Mouse (Mus musculus): ENCODE measurements around the gene Sgk1. TPM values are rescaled to one million over a fixed set of nuclear protein-coding genes. Genes with fewer than 3 reads are reported as not detected.
A peak's percentile ranks its signal among the peaks of the same experiment; 100 is the strongest.

Gene Sgk1
- total RNA-seq, 2 experiments from 2014 or later: 158 to 195 TPM

DNA sequence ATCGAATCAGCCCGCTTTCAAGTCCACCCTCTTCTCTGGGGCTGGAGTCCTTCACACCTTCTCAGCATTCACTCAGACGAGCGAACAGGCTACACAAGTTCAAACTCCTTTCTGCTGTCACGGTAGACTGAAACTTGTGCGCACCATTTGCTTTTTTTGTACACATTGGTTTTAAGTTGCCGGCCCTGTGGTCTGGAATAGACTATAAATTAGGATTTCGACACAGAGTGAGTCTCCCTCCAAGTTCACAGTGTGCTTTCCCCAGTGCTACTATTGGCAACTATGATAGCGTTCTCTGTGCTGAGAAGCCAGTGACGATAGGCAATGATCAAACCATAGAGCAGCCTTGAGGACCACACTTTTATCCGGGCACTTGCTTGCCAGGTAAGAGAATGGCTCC lies 91.7 kb downstream of the Sgk1 start:
- DNase-seq: no peak

DNA sequence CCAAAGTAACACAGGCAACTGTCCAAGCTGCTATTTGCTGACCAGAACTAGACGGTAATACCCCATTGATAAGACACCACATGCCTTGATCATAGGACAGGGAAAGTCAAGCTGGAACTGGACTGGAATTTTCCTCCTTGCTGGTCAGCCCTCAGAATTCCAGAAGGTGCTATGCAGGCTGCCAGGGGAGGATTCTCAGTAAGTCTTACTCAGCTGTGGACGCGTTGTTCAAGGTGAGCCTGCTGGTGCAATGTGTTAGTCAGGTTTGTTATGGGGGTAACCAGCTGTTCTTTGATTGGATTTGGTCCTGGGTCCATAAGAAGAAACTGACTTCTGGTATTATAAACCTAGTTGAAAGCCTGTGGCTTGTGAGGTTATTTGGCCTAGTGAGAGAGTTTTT lies 92.8 kb downstream of the Sgk1 start:
- DNase-seq: no peak

DNA sequence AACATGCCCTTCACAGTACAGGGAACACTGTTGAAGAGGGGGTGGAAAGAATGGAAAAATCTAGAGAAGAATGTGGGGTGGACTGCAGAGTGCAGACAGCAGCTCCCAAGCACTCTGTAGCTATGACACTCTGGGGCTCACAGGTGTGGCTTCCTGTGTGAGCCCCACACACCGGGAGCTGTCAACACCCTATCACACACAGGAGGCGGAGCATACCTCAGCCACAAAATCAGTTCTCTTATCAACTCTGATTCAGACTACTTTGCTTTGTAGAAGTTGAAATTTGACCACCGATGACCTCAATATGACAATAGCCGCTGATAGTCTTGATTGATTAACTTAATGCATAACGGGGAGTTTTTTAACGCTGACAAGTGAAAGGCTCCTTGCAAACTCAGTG lies 93.4 kb downstream of the Sgk1 start:
- DNase-seq: no peak

DNA sequence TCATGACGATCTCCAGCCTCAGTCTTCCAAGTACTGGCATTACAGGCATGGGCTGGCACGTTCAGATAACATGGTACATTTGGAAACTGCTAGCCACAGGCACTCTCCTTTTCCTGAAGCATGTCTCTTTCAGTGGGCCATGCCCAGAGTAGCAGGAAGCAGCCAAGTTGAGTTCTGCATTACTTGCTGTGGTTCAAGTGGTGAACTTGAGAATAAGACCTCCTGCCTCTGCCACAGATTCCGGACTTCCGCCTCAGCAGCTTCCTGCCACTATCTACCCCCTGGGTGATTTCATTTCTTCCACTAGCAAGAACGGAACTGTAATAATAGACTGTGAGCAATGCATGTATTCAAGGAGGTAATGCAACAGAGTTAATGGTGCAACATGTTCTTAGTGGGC lies 94.3 kb downstream of the Sgk1 start:
- DNase-seq: no peak

DNA sequence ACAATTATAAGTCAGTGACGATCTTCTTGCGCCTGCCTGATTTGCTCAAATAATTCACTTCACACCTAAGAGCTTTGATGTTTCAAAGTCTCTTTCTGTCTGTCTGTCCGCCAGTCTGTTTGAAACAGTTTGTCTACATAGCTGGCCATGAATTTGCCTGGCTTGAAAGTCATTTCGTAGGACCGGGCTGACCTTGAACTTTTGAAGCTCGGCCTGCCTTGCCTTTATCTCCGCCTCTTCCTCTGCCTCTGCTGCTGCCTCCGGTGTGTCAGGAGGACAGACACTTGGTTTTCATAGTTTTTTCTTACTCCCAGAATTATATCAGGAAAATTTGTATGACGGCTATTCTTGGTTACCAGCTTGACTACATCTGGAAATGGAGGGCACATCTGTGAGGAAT lies 96.4 kb downstream of the Sgk1 start:
- no peak for DNase-seq

DNA sequence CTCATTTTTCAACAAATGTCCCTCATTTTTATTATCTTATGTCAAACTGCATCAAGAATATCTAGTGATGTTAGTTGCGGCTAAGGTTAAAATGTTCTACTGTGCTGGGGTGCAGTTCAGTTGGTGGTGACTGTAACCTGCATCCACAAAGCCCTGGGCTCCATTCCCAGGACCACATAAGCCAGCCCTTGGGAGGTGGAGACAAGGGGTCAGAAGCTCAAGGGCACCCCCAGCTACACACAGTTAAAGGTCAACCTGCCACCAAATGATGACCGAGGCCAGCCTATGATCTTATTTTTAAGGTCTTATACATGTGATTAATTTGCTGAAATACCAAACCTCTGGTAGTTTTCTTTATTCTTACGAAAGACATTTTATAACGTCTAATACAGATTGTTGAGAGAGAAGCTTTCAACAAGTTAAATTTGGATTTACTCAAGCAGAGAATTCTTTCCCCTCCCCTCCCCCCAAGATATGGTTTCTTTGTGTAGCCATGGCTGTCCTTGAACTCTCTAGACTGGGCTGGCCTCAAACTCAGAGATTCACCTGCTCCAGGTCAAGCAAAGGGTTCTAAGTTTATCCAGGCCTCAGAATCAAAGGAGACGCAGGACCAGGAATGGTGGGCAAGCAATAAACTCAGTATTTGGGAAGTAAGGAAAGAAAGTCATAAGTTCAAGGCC lies 97.4 kb downstream of the Sgk1 start:
- DNase-seq: no peak

DNA sequence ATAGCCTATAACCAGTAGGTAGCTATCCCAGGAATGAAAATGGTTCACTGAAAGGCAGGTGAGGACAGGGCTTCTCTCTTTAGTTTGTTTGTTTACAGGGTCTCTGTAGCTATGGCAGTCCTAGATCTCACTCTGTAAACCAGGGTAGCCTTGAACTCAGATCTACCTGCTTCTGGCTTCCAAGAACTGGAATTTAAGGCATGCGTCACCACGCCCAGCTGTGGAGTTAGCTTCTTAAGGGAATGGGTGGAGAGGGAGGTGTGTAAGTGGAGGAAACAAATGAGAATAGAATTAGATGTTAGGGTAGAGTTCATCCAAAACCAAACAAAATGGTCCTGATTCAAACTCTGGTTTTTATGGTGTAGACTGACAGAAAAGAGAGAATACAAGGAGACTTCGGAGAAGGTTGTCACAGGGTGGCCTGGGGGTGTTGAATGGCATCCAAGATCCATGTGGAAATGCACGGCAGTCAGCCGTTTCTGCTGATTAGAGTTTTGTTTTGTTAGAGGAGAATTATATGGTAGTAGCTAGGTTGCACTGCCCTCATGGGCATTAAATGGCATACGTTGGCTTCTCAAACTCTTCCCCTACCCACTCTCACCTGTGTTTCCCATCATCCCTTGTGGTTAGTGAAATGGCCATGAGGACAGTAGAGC lies 98.9 kb downstream of the Sgk1 start:
- no peak for DNase-seq

DNA sequence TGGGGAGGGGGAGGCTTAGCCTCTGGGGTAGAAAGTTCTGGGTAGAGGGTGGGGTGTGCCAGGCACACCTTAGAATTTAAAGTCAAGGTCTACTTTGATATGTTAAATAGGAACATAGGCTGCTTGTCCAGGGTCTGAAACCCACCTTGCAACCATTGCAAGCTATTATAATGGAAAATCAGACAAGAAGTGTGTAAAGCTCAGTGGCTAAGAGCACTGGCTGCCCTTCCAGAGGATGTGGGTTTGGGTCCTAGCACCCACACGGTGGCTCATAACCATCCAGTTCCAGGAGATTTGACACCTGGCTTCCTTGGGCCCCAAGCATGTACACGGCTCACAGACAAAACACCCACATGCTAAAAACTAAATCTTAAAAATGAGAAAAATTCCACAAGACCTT lies 100.3 kb downstream of the Sgk1 start:
- DNase-seq: no peak

DNA sequence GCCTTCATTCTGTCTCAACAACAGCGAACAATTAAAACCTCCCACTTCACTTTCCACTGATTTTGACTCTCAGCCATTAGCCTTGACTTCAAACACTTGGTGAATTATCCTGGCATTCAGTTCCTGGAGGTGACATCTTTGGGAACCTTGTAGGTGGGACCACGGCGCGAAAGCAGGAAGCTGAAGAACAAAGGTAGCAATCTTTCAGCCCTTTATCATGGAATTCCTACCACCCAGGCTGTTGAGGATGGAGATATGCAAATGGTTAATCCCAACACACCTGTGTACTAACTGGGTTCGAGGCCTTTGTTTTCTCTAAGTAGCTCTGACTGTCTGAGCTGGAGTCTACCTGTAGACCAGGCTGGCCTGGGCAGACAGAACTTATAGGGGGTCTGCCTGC lies 106.5 kb downstream of the Sgk1 start:
- no peak for DNase-seq

DNA sequence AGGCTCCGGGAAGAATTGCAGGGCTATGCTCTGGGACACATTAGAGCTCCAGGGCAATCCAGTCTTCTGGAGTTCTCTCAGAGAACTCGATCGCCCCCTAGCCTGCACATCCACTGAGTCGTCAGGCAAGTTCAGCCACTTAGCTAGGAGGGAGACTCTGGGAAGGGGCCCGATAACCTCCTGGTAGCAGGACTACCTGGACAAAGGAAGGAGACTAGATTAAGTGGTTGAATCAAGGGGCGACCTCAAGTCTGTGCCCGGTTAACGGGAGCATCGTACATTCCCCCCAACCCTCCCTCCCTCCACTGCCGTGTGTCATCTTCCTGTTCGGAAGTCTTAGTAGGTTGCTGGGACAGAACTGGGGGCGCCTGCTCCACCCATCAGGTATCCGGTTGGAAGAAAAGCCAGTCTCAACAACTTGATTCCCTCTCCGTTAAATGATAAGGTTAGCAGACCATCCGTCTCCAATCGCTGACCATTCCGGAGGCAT lies 109.4 kb downstream of the Sgk1 start:
- peak; percentile 79 for DNase-seq

DNA sequence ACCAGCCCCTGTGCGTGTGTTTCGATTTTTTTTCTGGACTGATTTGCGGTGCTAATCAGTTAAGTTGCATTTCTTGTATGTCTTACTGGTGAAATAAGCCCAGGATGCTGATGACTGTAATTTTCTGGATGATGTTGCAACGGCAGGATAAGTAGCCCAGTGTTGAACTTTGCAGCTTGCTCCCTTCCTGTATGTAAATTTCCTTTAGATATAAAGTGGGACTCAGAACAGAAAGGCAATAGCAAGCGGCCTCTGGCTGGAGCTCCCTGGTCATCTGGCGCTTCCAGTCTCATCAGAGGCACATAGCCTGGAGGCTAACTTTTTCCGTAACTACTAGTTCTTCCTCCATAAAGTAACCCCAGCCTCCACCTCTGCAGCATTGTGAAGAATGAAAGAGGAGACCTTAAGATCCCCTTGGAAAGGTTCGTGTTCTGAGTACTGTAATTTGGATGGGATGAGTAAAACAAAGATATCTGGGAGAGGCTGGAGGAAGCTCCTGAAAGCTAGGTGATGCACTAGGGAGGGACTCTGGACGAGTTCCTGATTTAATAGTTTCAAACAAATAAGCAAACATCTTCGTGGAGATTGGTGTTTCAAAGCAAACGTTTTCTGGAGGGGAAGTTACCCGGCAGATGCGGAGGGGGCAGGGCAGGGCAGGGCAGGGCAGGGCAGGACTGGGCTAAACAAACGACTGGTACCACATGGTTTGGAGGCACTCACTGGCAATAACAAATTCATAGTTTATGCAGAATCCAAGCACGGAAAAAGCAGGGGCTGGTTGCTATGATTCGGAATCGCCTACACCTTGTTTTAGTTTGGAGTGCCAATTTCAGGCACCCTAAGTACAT lies 110.2 kb downstream of the Sgk1 start:
- DNase-seq: peak; percentile 57

DNA sequence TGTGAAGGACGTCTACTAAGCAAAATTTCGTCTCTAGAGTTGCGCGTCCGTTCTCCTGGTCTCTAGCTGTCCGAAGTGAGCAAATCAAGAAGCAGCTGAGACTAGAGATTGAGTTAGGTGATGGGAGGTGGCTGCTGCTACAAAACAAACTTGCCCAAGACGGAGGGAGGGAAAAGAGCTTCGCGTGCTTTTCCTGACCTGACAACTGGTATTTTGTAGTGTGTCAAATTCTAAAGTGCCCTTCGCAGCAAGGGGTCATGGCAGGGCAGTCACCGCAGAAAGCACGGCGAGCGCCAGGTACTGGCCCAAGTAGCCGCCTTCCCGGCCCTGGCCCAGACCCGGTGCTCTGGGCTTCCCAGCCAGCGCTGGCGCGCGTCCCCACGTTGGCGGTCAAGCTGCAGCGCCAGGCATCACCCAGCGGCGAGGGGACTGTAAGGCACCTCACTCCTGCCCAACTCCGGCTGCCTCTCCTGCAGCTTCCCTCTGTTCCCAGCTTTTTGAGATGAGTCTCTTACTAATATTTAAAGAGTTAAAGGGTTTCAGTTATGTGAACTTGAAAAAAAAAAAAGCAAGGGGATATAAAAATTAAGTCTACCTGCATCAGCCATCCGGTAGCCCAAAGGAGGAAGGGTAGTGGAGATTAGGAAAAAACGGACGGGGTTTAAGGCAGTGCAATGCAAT lies 111.0 kb downstream of the Sgk1 start:
- peak; percentile 94 for DNase-seq

DNA sequence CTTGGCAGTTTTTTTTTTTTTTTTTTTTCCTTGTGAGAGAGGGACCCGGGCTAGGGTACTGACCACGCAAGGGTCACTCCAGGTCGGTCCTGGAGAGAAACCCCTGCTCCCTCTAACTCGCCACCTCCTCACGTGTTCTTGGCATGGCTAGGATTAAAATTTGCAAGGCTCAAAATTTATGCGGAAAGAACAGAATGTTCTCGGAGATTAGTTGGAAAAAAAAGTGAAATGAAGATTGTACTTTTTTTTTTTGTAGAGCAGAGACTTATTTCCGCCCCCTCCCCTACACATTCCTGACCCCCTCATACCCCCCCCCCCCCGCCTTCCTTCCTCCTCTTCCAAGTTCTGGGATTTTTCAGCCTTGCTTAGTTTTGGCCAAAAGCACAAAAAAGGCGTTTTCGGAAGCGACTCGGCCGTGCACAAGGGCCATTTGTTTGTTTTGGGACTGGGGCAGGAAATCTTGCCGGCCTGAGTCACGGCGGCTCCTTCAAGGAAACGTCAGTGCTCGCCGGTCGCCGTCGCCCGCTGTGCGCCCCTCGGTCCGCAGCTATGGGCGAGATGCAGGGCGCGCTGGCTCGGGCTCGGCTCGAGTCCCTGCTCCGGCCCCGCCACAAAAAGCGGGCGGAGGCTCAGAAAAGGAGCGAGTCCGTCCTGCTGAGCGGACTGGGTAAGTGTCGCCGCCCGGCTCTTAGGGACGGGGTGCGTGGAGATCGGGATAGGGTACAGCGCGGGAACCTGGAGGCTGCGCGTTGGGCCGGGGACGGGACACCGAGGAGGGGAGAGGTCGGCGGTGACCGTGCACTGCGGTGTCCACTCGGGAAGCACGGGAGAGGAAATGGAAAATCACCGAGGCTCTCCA lies 111.8 kb downstream of the Sgk1 start:
- DNase-seq: peak; percentile 81

DNA sequence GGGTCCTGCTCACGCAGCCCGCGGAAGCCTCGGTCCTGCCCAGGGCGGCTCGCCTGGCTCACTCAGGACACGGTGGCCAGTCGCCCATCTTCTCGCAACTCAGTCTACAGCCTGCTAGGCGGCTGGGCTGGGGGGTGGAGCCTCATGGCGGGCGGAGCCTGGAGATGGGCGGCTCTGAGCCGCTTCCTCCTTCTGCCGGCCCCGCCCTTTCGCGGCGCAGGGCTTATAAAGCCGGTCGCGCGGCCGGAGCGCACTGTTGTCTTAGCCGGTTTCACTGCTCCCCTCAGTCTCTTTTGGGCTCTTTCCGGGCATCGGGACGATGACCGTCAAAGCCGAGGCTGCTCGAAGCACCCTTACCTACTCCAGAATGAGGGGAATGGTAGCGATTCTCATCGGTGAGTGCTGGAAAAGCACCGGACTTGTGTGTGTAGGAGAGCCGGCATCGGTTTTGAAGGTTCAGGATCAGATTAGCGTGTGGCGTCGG lies 112.5 kb downstream of the Sgk1 start:
- DNase-seq: peak; percentile 98

DNA sequence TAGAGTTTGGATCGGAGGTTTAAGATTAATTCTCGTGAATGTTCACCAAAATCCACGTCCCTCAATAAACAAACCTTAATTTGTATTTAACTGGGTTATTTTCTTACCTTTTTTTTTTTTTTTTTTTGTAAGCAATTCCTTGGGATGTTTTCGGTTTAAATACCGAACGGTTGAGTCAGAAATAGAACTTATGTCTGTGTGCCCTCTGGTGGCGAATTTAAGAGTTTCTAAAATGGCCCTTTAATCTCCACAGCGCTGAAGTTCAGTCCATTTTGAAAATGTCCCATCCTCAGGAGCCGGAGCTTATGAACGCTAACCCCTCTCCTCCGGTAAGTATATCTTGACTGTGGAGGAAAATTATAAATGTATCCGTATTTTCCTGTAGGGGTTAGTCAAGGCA lies 113.2 kb downstream of the Sgk1 start:
- no peak for DNase-seq

DNA sequence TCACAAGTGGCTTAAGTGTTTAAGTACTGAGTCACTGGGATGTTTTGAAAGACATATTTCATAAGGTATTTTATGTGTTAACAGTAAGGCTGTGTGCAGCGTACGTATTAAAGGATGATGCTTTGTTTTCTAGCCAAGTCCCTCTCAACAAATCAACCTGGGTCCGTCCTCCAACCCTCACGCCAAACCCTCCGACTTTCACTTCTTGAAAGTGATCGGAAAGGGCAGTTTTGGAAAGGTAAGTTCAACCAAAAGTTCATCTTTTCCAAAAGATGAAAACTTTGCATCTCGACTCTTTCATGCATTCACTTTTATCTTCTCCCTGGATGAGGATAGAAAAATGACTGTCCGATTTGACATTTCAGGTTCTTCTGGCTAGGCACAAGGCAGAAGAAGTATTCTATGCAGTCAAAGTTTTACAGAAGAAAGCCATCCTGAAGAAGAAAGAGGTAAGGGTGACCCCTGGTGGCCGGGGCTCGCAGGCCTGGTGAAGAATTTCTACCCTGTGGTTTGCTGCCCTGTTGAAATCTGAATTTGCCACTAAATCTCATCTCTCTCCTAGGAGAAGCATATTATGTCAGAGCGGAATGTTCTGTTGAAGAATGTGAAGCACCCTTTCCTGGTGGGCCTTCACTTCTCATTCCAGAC lies 113.8 kb downstream of the Sgk1 start:
- peak; percentile 62 for DNase-seq

DNA sequence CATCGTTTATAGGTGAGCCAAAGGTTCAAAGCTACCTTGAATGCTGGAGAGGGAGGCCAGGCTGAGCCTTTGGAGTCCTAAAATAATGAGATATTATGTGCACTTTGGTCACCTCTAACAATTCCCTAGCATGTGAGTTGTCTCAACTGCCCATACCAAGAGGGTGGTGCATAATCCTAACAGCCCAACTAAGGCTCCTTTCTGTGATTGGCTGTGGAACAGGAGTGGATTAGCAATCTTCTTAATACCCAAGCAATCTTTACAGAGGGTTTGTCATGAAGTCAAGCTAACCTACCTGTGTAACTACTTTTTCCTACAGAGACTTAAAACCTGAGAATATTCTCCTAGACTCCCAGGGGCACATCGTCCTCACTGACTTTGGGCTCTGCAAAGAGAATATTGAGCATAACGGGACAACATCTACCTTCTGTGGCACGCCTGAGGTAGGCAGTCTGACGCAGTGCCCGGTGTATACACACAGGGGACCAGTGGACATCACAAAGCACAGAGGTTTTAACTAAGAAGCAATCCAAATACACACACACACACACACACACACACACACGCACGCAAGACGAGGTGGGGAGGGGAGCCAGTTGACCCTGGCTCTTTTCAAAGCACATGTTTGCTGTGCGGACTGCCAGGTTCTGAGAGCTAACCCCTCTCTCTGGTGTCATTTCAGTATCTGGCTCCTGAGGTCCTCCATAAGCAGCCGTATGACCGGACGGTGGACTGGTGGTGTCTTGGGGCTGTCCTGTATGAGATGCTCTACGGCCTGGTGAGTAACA lies 114.9 kb downstream of the Sgk1 start:
- DNase-seq: no peak

DNA sequence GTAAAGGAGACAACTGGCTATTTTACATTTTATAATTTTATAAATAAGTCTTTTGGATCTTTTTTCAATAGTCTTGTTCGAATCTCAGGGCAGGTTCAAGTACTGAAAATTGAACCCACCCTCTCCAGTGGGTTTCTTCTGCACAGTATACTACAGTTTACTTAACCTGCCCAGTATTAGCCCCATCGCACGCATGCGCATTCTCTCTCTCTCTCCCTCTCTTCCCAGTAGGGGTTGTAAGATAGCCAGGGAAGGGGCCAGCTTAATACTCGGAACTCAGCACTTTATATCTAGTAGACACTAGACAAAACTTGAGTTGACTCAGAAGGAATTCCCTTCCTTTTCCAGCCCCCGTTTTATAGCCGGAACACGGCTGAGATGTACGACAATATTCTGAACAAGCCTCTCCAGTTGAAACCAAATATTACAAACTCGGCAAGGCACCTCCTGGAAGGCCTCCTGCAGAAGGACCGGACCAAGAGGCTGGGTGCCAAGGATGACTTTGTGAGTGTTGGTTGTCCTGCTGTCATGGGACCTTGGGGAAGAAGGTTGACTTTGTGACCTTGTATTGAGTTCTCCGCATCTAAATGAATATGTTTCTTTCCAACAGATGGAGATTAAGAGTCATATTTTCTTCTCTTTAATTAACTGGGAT lies 115.7 kb downstream of the Sgk1 start:
- no peak for DNase-seq

DNA sequence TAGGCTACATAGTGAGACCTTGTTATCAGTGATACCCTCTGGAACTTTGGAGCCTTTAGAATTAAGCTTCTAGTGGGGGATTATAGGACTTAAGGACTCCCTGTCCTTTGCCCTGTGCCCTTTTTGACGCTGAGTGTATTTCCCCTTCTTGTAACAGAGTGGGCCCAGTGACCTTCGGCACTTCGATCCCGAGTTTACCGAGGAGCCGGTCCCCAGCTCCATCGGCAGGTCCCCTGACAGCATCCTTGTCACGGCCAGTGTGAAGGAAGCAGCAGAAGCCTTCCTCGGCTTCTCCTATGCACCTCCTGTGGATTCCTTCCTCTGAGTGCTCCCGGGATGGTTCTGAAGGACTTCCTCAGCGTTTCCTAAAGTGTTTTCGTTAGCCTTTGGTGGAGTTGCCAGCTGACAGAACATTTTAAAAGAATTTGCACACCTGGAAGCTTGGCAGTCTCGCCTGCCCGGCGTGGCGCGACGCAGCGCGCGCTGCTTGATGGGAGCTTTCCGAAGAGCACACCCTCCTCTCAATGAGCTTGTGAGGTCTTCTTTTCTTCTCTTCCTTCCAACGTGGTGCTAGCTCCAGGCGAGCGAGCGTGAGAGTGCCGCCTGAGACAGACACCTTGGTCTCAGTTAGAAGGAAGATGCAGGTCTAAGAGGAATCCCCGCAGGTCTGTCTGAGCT lies 116.7 kb downstream of the Sgk1 start:
- no peak for DNase-seq

Measured in gastrocnemius, postnatal 25 days (tissue).